Mouse (Mus musculus): Measurements from ENCODE around the gene Flywch1.

Flywch1 gene

DNA sequence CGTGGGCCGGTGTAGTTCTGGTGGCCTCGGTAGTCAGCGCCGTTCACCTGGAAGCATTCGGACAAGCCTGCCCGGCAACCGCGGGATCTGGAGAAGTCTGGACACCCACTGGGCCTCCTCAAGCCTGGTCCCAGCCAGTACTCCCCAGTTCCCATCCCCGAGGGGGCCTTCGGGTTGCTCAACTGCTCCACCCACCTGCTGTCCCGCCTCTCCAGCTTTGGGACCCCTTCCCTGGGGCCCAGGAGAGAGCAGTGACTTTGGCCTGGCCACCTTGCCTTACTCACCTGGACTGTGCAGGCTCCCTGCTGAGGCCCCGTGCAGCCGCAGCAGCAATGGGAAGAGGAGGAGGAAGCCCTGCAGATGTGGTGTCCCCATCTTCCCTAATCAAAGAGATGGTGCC, 26.8 kb downstream of the Flywch1 start:
- CTCF ChIA-PET: no interaction called here

DNA sequence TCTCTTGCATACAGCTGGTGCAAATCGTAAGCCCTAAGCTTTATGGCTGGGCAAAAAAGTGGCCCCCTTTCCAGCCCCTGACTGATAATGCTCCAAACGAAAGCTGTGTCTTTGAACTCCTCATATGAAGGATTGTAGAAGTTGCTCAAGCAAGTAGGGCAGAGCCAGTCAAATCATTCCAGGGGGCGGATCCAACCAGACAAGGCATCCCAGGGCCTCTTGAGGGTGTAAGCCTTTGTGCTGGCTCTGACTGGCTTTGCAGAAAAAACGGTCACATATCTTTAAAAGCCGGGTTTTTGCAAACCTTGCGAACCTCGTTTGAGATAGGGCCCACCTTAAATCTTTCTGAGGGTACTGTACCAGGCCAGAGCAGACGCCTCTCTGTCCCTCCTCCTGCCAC, 27.3 kb downstream of the Flywch1 start:
- CTCF ChIA-PET: no interaction called here

DNA sequence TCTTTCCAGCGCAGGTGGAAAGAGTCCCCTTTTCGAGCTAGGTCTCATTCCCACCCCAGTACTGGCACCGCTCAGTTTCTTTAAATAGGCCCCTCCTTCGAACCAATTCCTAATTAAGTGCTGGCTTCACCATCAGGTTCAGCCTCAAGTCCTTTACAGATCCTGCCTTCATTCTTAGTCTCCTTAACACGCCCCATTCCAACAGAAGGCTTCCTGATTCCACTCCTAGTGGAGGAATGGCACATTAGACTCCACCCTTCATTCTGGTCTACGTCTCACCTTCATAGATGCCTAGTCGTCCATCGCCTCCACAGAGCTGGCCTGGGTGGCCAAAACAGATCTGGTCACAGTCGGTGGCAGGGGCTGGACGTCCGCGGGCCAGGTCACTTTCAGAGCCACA, 28.5 kb downstream of the Flywch1 start:
- CTCF ChIA-PET: interaction anchor here (0.9 kb wide), 1 partner anchor 27 kb away, joined by 3 read pairs; no protein-coding TSS in a partner anchor

DNA sequence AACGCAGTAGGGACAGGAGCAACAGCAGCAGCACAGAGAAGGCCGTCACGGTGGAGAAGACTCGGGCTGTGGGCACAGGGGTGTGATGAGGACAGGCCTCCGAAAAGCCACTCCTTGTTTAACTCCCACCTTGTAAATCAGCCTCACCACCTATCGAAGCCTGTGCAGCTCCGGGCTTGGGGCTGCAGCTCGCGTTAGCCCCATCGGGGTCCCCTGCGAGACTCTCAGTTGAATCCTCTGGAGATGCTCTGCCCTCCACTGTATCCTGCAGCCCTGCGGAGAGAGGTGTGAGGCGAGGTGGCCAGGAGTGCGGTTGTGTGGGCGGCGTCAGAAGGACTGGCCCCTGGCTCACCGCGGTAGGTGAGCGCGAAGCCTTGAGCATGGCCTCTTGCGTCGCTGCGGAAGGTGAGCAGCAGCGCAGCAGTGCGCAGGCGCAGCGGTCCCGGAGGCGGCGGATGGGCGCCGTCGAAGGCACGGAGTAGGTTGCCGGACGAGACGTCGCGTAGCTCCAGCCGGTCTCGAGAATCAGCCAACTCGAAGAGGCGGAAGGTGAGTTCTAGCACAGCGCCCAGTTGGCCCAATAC, 29.1 kb downstream of the Flywch1 start:
- CTCF ChIA-PET: interaction anchor here (0.9 kb wide), 1 partner anchor 28 kb away, joined by 3 read pairs; no protein-coding TSS in a partner anchor

DNA sequence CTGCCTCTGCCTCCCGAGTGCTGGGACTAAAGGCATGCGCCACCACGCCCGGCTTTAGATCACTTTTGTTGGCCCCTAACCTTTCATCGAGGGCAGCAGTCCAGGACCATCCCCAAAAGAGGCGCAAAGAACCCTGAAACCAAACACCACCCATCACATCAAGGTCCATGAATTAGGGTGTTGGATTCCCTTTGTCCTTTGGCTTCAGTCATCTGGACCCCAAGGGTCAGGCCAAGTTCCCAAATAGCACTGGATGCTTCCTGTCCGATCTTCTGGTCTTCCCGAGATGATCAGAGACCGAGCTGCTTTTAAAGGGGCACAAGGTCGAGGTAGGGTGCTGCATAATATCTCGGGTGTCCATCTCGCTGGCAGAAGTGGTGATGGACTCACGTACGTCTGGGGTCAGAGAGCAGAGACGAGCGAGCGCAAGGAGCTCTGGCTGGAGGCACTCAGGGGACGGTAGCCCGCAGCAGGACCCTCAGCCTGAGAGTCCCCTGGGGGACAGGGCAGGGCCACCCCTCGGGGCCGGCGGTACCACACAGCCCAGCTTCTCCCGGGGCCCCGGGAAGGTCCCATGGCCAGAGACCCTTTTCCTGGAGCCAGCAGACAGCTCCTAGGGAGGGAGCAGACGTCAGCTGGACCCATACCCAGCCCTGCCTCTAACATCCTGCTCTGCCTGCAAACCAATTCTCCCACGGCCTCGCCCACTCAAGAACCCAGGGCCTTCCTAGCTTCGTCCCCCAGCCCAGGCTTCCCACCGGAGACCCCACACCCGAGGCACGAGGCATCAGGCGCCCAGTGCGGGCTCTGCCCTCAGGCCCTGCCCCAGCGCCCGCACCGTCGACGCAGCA, 29.8 kb downstream of the Flywch1 start:
- CTCF ChIA-PET: no interaction called here

DNA sequence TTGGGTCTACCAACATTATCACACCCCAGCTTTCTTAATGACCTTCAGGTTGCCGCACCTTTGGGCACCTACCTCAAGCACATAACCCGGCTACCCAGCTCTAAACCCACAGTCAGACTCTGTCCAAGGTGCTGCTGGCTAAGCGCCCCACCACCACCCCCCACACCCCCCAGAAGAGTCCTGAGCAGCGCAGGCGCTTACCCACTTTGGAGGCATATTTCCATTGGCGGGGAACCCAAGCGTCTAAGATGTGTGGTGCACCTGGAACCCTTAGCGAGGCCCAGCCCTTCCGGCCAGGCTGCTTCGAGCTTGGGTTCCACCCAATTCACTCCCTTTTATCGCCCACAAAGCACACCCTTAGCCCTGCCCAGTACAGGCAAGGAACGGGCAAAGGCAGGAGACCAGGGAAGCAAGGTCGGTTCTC, 30.8 kb downstream of the Flywch1 start, which contains the start of gene Paqr4:
TSS of gene Paqr4 (minus strand) at position 270 of the 424 bp plus-strand sequence.
- CTCF ChIA-PET: interaction anchor here (0.9 to 1.3 kb wide), 2 partner anchors 16 to 30 kb away, joined by 3 read pairs; partner anchors contain the start of gene Flywch1

DNA sequence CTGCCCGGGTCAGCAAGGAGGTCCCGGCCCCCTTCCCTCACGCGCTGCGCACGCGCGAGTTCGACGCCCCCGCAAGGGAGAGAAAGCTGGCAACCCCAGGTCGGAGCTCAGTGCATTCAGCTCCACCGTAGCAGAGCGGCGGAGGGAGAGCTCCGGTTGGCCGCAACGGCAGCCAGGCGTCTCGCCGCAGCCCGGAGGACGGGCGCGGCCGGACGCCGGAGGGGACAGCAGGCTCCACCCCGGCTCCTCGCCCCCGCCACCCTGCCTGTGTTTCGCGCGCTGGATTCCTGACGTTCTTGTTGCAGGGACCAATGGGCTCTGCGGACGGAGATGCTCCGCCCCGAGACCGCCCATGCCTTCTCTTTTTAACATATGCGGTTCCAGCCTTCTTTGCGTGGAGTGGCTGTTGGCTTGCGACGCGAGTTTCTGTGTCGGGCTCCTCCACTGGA, 31.2 kb downstream of the Flywch1 start:
- CTCF ChIA-PET: interaction anchor here (0.9 to 1.3 kb wide), 2 partner anchors 16 to 31 kb away, joined by 3 read pairs; partner anchors contain the start of gene Flywch1

DNA sequence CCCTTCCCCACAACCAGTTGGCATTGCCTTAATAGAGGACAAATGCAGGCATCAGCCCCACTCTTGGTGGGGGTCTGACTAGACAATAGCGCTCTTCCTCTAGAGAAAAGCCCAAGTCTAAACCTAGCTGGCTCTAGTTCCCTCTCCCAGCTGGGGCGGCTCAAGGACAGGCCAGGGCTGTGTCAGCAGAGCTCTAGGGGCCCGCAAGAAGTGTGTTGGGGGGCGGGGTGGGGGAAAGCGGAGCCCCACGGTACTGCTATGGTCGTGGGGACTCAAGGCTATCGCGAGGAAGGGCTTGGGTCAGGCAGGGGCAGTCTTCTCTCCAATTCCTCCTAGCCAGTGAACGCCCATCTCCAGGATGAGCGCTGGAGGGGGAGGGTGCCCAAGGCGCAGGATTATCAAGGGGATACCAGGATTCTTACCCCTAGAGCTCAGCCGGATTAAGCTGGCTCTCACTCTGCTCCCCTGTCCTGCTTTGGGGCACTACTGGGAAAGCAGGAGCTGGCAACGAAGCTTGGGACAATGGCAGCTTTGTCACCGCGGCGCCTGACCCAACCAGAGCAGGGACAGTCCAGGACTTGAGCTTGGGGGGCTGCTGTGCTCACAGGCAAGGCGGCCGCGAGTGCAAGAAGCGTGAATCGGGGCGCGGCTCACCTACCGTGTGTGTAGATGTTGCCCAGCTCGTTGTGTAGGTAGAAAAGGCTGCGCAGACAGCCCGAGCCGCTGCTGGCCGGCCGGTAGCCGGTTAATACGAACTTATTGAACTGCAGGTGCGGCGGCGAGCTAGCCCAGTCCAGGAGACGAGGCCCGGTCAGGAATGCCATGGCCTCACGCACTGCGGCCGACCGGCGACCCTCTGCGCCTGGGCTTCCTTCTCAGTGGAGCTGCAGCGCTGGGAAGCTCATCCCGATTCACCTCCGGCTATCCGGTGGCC, 31.9 kb downstream of the Flywch1 start:
- CTCF ChIA-PET: interaction anchor here (0.6 to 1.3 kb wide), 3 partner anchors 12 to 32 kb away, joined by 3 to 5 read pairs (median 3); partner anchors contain the start of gene Flywch1

DNA sequence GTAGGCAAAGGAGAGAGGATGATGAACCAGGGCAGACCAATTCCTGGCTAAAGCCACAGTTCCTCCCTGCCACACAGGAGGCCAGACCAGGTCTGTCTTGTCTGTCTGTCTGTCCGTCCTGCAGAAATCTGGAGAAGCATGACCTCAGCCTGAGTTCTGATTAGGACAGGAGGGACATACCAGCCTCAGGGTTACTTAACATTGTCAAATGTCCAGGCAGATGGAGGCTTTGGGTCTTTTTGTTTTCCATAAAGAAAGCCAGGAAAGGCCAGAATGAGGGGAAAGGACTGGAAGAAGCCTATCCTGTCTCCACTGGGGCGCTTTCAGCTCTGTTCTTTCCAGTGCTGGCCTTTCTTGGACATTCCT, 32.6 kb downstream of the Flywch1 start:
- CTCF ChIA-PET: interaction anchor here (0.6 kb wide), 1 partner anchor 11 kb away, joined by 5 read pairs; no protein-coding TSS in a partner anchor

DNA sequence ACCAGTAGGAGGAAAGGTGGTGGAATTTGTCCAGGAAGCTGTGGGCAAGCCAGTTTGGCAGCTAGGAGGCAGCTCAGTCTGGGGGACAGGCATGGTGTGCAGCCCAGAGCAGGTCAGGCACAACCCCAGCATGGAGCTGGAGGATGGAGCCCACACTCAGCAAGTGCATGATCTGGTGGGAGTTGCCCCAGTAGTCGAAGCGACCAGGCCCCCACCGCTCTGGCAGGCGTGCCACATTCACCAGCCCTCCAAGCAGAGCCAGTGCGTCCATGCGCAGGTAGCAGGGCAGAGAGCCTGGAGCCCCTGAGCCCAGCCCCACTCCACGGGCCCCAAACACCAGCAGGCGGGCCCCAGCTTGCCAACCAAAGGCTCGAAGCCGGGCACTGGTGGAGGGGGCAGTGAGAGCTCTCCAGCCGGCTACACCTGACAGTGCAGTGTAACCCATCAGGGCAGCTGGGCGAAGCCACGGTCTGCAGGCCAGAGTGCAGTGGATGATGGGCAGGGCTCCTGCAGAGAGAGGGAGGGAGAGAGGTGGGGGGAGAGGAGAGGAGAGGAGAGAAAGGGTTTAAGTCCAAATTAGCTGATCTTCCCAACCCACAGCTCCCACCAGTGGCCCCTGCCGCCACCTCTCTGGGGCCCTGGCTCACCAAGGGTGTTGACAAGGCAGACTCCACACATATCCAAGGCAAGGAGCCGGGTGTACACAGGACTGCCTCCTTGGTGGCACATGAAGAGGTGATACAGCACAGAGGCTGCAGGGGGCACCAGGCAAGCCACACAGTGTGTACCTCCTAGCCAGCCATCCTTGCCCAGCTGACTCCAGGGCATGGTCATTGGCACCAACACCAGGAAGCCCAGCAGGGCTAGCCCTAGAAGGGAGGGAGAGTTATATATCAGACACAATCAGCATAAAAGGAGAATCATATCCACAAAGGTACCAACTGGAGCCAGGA, 33.6 kb downstream of the Flywch1 start:
- CTCF ChIA-PET: no interaction called here

DNA sequence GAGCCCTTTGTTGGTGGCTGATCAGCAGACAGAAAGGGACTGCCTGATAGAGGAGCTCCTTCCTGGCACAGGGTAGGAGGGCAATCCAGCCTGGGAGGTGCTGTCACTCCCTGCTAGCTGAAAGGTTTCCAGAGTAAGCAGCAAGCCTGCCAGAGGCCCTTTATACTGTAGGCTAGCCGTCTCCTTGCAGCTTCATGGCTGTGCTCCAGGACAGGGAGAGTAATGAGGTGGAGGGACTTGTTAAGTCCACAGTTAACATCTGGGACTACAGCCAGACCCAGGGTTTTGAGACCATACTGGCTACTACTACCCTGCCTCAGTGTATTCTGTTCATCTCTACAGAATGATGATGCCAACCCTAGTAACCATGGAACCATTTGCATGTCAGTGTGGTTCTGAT, 37.1 kb downstream of the Flywch1 start:
- CTCF ChIA-PET: no interaction called here

DNA sequence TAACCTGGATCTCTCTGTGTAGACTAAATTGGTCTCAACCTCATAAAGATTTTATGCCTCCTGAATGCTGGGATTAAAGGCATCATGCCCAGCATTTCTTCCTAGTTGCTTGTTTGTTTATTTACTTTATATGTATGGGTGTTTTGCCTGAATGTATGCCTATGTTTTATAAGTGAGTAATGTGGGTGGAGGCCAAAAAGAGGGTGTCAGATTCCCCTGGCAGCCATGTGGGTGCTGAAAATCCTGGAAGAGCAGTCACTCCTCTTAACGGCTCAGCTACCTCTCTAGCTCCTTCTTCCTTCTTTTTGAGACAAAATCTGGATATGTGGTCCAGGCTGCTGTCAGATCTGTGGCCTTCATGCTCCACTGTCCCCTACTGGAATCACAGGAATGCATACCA, 41.0 kb downstream of the Flywch1 start:
- CTCF ChIA-PET: no interaction called here

DNA sequence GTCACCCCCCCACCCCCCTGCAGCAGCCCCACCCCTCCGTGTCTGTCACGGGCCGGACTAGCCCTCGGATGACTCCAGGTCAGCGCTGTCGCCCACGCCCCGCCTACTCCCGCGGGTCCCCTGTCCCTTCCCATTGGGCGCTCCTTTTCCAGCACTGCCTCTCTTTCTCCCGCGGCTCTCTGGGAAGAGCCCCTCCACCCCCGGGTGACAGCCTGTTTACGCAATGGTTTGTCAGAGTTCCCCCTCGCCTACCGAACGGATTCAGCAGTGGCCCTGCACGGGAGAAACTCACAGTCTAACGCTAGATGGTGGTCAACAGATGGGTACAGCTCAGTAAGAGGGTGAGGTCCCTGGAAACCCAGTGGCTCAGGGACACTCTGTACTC, 44.7 kb downstream of the Flywch1 start:
- CTCF ChIA-PET: interaction anchor here (0.6 kb wide), 1 partner anchor 77 kb away, joined by 8 read pairs; no protein-coding TSS in a partner anchor

DNA sequence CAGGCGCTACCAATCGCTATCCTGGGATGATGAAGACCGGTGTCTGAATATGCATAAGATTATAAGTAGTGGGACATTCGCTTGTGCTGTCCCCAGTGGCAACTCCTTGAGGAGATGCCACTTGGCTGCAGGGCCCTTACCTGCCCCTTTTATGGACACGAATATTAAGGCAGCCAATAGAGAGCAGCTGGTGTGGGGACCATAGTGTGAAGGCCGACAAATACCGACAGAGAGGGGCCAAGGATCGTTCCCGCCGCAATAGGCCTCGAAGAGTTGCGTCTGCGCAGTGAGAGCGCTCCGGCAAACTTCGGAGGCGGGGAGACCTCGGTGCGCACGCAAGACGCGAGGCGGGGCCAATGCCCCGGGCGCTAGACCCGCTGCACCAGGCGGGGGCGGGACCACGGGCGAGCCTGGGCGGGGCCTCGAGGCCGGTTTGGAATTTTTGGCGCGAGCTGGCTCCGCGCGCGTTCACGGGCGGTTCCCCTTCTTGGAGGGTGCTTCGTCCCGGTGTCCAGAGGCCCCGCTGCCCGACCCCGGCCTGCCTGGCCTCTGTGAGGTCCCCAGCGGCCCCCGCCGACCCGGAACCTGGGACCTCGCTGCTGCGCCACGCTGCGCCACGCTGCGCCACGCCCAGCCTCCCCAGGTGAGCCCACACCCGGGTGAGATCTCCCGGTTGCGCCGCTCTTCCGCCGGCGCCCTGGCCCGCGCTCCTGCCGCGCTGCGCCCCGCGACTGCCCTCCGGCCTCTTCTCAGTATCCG, 45.2 kb downstream of the Flywch1 start, which contains the start of gene Pkmyt1:
TSS of gene Pkmyt1 (plus strand) at position 338 of the 759 bp plus-strand sequence.
- CTCF ChIA-PET: interaction anchor here (0.6 kb wide), 1 partner anchor 78 kb away, joined by 8 read pairs; no protein-coding TSS in a partner anchor

DNA sequence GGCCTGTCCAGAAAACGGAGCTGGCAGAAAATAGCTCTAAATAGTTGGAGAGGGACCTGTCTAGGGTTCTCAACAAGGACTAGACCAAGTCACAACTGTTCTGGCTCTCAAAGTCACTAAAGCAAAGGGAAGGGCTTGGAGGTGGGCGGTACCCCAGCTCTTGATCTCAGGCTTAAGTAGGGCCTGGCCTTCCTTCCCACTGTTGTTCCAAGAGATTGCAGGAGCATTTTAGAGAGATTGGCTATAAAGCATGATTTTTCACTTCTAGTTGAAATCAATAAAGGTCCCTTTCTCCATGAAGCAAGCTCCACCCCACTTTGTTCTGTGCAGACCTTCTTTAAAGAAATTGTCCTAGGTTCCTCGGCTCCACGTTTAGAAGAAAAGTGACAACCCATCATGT, 45.9 kb downstream of the Flywch1 start:
- CTCF ChIA-PET: interaction anchor here (0.6 kb wide), 1 partner anchor 159 kb away, joined by 3 read pairs; no protein-coding TSS in a partner anchor

DNA sequence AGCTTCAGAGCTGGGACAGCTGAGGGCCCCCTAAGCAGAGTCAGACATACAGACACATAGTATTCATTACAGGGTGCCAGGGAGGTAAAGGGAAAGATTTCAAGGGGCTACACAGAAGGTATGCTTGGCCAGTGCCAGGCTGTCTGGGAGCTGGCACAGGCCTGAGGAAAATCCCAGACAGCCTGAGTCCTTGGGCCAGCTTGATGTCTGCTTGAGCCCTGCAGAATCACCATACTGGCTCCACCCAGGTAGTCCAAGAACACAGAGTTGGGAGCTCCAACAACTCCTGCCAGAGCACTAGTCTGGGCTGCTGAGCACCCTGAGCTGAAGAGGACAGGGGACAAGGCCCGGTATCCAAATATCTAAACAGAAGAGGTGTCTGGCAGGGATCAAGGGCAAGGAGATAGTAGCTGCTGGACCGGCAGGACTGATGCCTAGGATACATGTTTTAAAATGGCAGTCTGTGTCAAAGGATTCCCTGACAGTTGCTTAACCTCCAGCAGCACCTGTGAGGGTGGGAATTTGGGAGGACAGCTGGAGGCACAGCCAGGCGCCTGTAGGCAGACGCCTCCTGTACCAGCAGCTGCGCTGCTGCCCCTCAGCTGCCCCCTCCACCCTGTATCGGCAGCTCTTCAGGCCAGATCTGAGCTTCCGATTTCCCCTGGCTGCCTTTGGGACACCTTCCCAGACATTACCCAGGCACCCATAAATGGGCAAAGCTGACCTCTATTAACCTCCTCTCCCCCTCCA, 48.9 kb downstream of the Flywch1 start, which contains the start of gene 1520401A03Rik:
TSS of gene 1520401A03Rik (minus strand) at position 408 of the 750 bp plus-strand sequence.
- CTCF ChIA-PET: interaction anchor here (0.8 kb wide), 1 partner anchor 13 kb away, joined by 3 read pairs; no protein-coding TSS in a partner anchor

DNA sequence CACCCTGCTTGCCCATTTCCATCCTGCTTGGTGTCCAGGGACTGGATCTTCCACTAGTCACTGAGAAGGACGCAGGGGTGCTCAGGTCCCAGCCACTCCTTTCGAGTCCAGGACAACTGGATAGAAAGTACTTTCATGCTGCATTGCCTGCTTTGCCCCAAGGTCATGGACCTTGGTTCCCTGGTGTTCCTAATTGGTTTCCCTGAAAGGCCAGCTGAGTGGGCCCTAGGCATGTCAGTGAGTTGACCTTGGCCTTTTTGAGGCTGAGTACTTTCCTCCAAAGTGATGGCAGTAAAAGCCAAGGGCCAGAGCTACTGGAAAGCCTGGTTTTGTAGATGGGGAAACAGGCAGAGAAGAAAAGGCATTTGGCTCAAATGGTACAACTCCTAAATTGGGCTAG, 49.5 kb downstream of the Flywch1 start:
- CTCF ChIA-PET: interaction anchor here (0.6 kb wide), 1 partner anchor 27 kb away, joined by 3 read pairs; no protein-coding TSS in a partner anchor

DNA sequence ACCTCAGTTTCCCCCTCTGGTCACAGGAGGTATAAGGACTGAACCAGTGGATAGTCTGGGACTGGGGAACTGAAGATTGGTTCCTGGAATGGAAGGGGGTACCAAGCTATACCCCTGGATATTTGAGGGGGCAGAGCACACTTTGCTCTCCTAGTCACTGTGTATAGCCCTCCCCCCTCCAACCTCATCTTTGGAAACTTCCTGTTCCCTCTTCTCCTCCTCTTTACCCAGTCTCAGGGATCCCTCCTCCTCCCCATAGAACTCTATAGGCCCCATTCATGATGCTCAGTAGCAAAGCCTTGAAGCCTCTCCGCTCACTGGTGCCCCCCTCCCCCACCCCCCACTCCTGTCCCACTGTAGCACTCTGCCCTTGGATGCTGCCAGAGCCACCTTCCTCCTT, 51.9 kb downstream of the Flywch1 start:
- CTCF ChIA-PET: interaction anchor here (0.6 kb wide), 1 partner anchor 19 kb away, joined by 4 read pairs; no protein-coding TSS in a partner anchor

Measured in spleen, embryonic (tissue).